Mouse (Mus musculus) hindbrain, embryonic 16.5 days (tissue): ENCODE measurements around the gene Gpr85. TPM values are rescaled to one million over a fixed set of nuclear protein-coding genes. Genes with fewer than 3 reads are reported as not detected.

Experiments
- ATAC-seq: fragments of 200-750 bp; cut with Nextera tagmentation; 2 replicates; pipeline ENCODE4 v1.8.0; 2017; ENCODE audit warnings: moderate TSS enrichment, moderate library complexity
- H3K27ac ChIP-seq: fragments of 300-500 bp; sonication (generic); 2 replicates; pipeline ENCODE4 v1.5.1; 2014; ENCODE audit warnings: low read depth, mild to moderate bottlenecking, control low read depth, low read length, moderate library complexity
- H3K27me3 ChIP-seq: fragments of 300-500 bp; sonication (generic); replicated peaks from 2 replicates; pipeline ENCODE4 v1.6.1; 2014; ENCODE audit warnings: low read length; ENCODE audit not compliant: control insufficient read depth, insufficient read depth
- H3K36me3 ChIP-seq: fragments of 300-500 bp; sonication (generic); 2 replicates; pipeline ENCODE4 v1.6.1; 2014; ENCODE audit warnings: mild to moderate bottlenecking, low read length, moderate library complexity, mixed read lengths; ENCODE audit not compliant: control insufficient read depth, insufficient read depth
- H3K4me1 ChIP-seq: fragments of 300-500 bp; sonication (generic); 2 replicates; pipeline ENCODE4 v1.6.1; 2014; ENCODE audit warnings: low read depth, low read length; ENCODE audit not compliant: control insufficient read depth, insufficient read depth
- H3K4me2 ChIP-seq: fragments of 300-500 bp; sonication (generic); 2 replicates; pipeline ENCODE4 v1.6.1; 2014; ENCODE audit warnings: mild to moderate bottlenecking, low read length, control low read depth, moderate library complexity
- H3K4me3 ChIP-seq: fragments of 300-500 bp; sonication (generic); 2 replicates; pipeline ENCODE4 v1.5.1; 2014; ENCODE audit warnings: mild to moderate bottlenecking, low read length, control low read depth, moderate library complexity
- H3K9ac ChIP-seq: fragments of 300-500 bp; sonication (generic); 2 replicates; pipeline ENCODE4 v1.6.1; 2014; ENCODE audit warnings: low read depth, mild to moderate bottlenecking, control low read depth, low read length, moderate library complexity
- H3K9me3 ChIP-seq: fragments of 300-500 bp; sonication (generic); 2 replicates; pipeline ENCODE4 v1.6.1; 2014; ENCODE audit warnings: mild to moderate bottlenecking, low read length, moderate library complexity; ENCODE audit not compliant: control insufficient read depth
- WGBS: fragments of 180-500 bp; shearing (Covaris S2); extraction: QIAGEN DNeasy Blood & Tissue Kit; methylation state at CpG from one replicate; pipeline ENCODE4 v1.1.7; 2014; 5-methylcytosine and 5-hydroxymethylcytosine counted together
- polyA plus RNA-seq: library from polyadenylated mRNA; unstranded; fragments of >200 nt; fragmentation: Nextera tagmentation; extraction: Ambion mirVana; gene quantifications from 2 replicates; pipeline ENCODE4 v1.2.1, GENCODE M21; 2015

Gpr85 gene
- polyA plus RNA-seq = 95.1 and 99.5 TPM in 2 replicates

GRCm38 (mm10) chr6:13839345-13840054 lies at the start of gene Gpr85:
Gene Gpr85 (minus strand): TSS chr6:13839942.
- H3K9me3 ChIP-seq = no peaks in the 10 kb centered on the region
- WGBS = 26% methylated on average over 18 of the region's 18 CpGs
- H3K4me2 ChIP-seq = peak within 1 kb of the TSS; percentile 84
- H3K36me3 ChIP-seq = no peaks in the 10 kb centered on the region
- no peaks in the 10 kb centered on the region for H3K4me1 ChIP-seq
- peak within 1 kb of the TSS; percentile 69 for H3K4me3 ChIP-seq
- peak within 1 kb of the TSS; percentile 96 for H3K9ac ChIP-seq
- ATAC-seq = peak; percentile 59
- peak within 1 kb of the TSS; percentile 99 for H3K27ac ChIP-seq
- no peaks in the 10 kb centered on the region for H3K27me3 ChIP-seq

- H3K4me1 ChIP-seq = no peaks in the 10 kb centered on the region
- H3K27me3 ChIP-seq = no peaks in the 10 kb centered on the region
- ATAC-seq = no peak
- H3K4me3 ChIP-seq = no peak overlapping the region
- no peak overlapping the region for H3K9ac ChIP-seq
- no peak overlapping the region for H3K27ac ChIP-seq
- H3K4me2 ChIP-seq = no peak overlapping the region
- H3K36me3 ChIP-seq = no peaks in the 10 kb centered on the region
- WGBS = 85% methylated on average over 3 of the region's 3 CpGs
- no peaks in the 10 kb centered on the region for H3K9me3 ChIP-seq
Measured at GRCm38 (mm10) chr6:13884877-13885592, 45.3 kb upstream of the Gpr85 start.

GRCm38 (mm10) chr6:13882919-13883318 lies 43.2 kb upstream of the Gpr85 start:
- Histone ChIP-seq H3K27me3 (no peaks in the 10 kb centered on the region), H3K27ac (no peak overlapping the region), H3K36me3 (no peaks in the 10 kb centered on the region), H3K9ac (no peak overlapping the region), H3K4me2 (no peak overlapping the region), H3K4me1 (no peaks in the 10 kb centered on the region), H3K4me3 (no peak overlapping the region), H3K9me3 (no peaks in the 10 kb centered on the region)
- no peak for ATAC-seq

GRCm38 (mm10) chr6:13873959-13874358 lies 34.2 kb upstream of the Gpr85 start:
- H3K9ac ChIP-seq = no peak overlapping the region
- no peak overlapping the region for H3K27ac ChIP-seq
- H3K9me3 ChIP-seq = no peaks in the 10 kb centered on the region
- H3K27me3 ChIP-seq = no peaks in the 10 kb centered on the region
- H3K36me3 ChIP-seq = no peaks in the 10 kb centered on the region
- no peak overlapping the region for H3K4me2 ChIP-seq
- H3K4me3 ChIP-seq = no peak overlapping the region
- WGBS = 84% methylated on average over 2 of the region's 2 CpGs
- H3K4me1 ChIP-seq = peaks cover 8% of the 10 kb centered on the region
- no peak for ATAC-seq

GRCm38 (mm10) chr6:13872076-13872475 lies 32.3 kb upstream of the Gpr85 start:
- no peak for ATAC-seq
- no peak overlapping the region for H3K9ac ChIP-seq
- H3K9me3 ChIP-seq = no peaks in the 10 kb centered on the region
- no peak overlapping the region; the same call in 1 of the 2 replicates for H3K4me3 ChIP-seq
- no peaks in the 10 kb centered on the region for H3K27me3 ChIP-seq
- H3K4me1 ChIP-seq = peaks cover 8% of the 10 kb centered on the region
- peak overlapping the region; percentile 61 for H3K4me2 ChIP-seq
- H3K27ac ChIP-seq = no peak overlapping the region
- H3K36me3 ChIP-seq = no peaks in the 10 kb centered on the region
- WGBS = 76% methylated on average over 7 of the region's 7 CpGs

GRCm38 (mm10) chr6:13871625-13871958 lies 31.9 kb upstream of the Gpr85 start:
- Histone ChIP-seq H3K9ac (peak overlapping the region; percentile 61), H3K4me2 (peak overlapping the region; percentile 61), H3K27ac (peak overlapping the region; percentile 77), H3K9me3 (no peaks in the 10 kb centered on the region), H3K36me3 (no peaks in the 10 kb centered on the region), H3K4me3 (peak overlapping the region; percentile 55), H3K4me1 (peaks cover 8% of the 10 kb centered on the region), H3K27me3 (no peaks in the 10 kb centered on the region)
- 2% methylated on average over 7 of the region's 7 CpGs for WGBS
- peak; percentile 90 for ATAC-seq

DNA sequence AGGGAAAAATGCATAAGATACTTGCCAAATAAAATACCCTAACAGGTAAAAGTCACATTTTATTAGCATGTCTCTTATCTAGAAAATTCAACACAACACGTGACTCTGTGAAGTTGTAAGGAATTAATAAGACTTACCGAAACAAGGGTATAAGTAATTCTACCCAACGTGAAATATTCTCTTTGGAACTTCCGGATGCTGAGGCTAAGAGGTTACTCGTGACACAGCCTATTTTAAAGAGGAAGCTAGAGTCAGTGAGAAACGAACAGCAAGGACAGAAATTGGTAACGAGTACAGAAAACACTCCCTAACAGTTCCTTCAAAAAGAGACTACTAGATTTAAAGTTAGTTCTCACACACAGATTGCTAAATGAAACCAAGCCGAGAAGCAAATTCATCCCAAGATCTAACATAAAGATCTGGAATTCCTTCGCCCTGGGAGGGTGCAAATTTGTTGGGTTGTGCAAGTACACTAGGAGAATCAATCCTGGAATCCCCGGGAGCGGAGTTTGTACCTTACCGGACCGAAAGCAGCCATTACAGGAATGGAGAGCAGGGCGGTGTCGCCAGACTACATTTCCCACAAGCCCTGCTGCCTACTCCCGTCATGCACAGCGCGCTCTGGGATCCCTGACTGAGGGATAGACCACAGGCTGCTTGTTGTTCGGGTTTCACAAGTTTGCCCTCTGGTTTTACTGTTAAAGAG lies 31.3 kb upstream of the Gpr85 start, which contains the start of gene 2610001J05Rik:
Gene 2610001J05Rik, minus strand, starts transcription at position 600 of the 706 bp plus-strand sequence.
- H3K27ac ChIP-seq = peak within 1 kb of the TSS; percentile 77
- H3K9ac ChIP-seq = peak within 1 kb of the TSS; percentile 61
- H3K9me3 ChIP-seq = no peaks in the 10 kb centered on the region
- WGBS = under 1% methylated on average over 19 of the region's 19 CpGs
- peak within 1 kb of the TSS; percentile 61 for H3K4me2 ChIP-seq
- H3K4me1 ChIP-seq = peaks cover 8% of the 10 kb centered on the region
- H3K4me3 ChIP-seq = peak within 1 kb of the TSS; percentile 55
- H3K27me3 ChIP-seq = no peaks in the 10 kb centered on the region
- peak; percentile 100 for ATAC-seq
- no peaks in the 10 kb centered on the region for H3K36me3 ChIP-seq

- H3K36me3 ChIP-seq = no peaks in the 10 kb centered on the region
- H3K4me3 ChIP-seq = peak overlapping the region; percentile 41
- H3K27ac ChIP-seq = no peak overlapping the region
- 0 out of 2 replicates have a peak, but pooled peaks have one; percentile 10 for ATAC-seq
- H3K27me3 ChIP-seq = no peaks in the 10 kb centered on the region
- H3K9me3 ChIP-seq = no peaks in the 10 kb centered on the region
- H3K4me2 ChIP-seq = peak overlapping the region; percentile 60
- H3K9ac ChIP-seq = peak overlapping the region; percentile 61
- H3K4me1 ChIP-seq = peaks cover 8% of the 10 kb centered on the region
- WGBS = 23% methylated on average over 12 of the region's 12 CpGs
Measured at GRCm38 (mm10) chr6:13870289-13870741, 30.6 kb upstream of the Gpr85 start.

DNA sequence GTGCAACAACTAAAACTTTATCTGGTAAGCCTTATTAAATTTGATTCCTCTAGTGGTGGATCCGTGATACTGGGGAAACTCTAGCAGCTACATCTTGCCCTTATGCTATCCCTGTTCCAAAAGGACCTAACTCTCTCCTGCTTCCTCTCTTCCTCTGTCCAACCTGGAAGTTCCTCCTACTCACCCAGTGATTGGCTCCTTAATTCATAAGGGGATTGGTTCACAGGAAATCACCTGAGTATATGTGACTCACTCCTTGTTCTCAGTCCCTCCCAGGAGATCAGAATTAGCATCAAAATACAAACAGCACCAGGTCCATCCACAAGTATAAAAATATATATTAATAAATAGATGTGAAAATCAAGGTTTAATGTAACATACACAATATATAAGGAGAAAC lies 20.9 kb upstream of the Gpr85 start:
- no peak overlapping the region for H3K4me2 ChIP-seq

More for the DNA sequence above, 20.9 kb upstream of the Gpr85 start:
- no peak for ATAC-seq
- Histone ChIP-seq H3K9ac (no peak overlapping the region), H3K4me3 (no peak overlapping the region), H3K36me3 (no peaks in the 10 kb centered on the region), H3K9me3 (no peaks in the 10 kb centered on the region), H3K27me3 (no peaks in the 10 kb centered on the region), H3K27ac (no peak overlapping the region), H3K4me1 (no peaks in the 10 kb centered on the region)
- WGBS = 100% methylated on average over 1 of the region's 1 CpGs
